Mouse (Mus musculus) heart, adult 18-20 months (tissue): ENCODE measurements around the gene Nfrkb. TPM values are rescaled to one million over a fixed set of nuclear protein-coding genes. Genes with fewer than 3 reads are reported as not detected.

Experiments
- DNase-seq, 2 experiments: peaks; one replicate each; pipeline ENCODE4 v3.0.0; 2021 to 2022; ENCODE audit warnings: mixed read lengths in 1 of 2
- total RNA-seq, 2 experiments: library from RNA; stranded (reverse); gene quantifications; 2 replicates each; pipeline ENCODE4 v1.2.3; 2021

Gene Nfrkb
- total RNA-seq, 2 experiments from 2014 or later: 7.1 to 9.6 TPM

- DNase-seq: no peak
Measured at GRCm38 (mm10) chr9:31422143-31422542, 36.2 kb downstream of the Nfrkb start.

- DNase-seq: no peak
Measured at GRCm38 (mm10) chr9:31428971-31429370, 43.0 kb downstream of the Nfrkb start.

GRCm38 (mm10) chr9:31430011-31430410 is 44.0 kb downstream of the Nfrkb start:
- DNase-seq: no peak

DNA sequence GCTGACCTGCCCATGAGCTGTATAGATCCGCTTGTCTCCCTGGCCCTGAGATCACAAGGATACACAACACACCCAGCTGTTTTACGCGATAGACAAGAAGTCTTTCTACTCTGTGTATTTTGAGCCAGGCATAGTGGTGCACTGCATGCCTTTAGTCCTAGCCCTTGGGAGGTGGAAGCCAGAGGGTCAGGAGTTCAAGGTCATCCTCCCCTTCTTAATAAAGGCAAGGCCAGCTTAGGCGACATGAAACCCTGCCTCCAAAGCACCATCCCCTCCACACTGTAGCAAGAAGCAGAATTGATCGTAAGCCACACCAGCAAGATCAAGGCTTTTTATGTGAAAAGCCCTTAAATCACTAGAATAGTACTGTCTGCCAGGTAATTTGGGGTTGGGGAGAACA is 45.8 kb downstream of the Nfrkb start:
- no peak for DNase-seq

- no peak for DNase-seq
Measured at GRCm38 (mm10) chr9:31432336-31432975, 46.5 kb downstream of the Nfrkb start.

GRCm38 (mm10) chr9:31433431-31433830 is 47.4 kb downstream of the Nfrkb start:
- no peak for DNase-seq

DNA sequence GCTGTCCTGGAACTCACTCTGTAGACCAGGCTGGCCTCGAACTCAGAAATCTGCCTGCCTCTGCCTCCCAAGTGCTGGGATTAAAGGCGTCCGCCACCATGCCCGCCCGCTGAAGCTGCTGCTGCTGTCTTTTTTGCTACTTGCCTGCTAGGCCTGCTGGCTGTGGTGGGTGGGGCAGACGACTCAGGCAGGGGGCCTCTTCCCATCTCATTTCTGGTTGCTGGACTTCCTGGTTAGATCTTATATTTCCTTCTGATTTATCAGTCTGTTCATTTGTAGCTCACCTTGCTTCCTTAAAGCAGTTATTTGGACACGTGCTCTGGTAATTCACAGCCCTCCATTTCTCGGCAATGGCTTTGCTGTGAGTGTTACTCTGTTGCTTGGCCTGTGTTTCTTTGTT is 49.4 kb downstream of the Nfrkb start:
- no peak for DNase-seq

DNA sequence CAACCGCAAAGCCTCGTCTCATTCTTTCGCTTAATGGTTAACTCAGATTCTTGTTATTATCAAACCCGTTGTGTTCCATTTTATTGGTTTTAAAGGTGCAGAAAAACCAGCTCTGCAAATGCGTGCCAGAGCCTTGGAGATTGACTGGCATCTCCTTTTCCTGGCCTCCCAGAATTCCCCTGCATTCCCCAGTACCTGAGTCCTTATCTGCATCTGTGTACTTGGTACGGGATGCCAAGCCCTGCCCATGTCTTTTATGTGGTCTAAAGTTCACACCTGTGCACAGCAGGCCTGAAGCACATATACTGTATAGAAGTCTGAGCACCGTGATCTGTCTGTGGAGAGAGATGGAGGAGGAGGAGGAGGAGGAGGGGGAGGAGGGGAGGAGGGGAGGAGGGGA is 51.9 kb downstream of the Nfrkb start:
- no peak for DNase-seq

DNA sequence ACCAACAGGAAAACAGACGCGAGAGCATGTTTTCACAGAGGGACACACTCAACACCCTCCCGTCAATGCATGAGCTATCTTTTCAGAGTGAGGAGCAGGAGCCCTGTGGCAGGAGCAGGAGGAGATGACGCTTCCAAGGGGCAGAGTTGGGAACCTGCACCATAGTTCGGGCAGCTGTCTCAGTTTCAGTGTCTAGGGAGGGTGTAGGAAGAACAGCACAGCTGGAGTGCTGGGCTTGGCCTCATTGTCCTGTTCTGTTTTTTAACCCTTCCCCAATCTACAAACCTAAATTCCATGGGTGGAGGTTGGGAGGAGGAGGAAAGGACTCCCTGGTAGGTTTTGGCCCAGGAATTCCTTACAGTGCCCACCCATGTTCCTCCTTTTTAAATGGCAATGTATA is 52.8 kb downstream of the Nfrkb start:
- no peak for DNase-seq

GRCm38 (mm10) chr9:31439341-31439740 is 53.3 kb downstream of the Nfrkb start:
- DNase-seq: no peak

DNA sequence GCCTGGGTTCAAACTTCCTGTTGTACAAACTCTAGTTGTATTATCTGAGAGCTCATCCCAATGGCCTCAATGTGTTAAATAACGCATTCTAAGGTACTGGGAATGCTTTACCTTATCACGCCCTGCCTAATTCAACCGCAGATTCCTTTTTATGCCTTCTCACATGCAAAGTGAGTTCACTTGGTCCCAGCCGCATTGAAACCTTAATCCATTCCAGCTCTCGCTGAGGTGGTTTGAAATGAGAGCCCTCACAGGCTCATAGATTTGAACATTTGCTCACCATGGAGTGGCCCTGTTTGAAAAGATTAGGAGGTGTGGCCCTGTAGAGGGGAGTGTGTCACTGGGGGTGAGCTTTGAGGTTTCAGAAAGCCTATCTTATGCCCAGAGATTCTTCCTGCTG is 54.4 kb downstream of the Nfrkb start:
- no peak for DNase-seq

DNA sequence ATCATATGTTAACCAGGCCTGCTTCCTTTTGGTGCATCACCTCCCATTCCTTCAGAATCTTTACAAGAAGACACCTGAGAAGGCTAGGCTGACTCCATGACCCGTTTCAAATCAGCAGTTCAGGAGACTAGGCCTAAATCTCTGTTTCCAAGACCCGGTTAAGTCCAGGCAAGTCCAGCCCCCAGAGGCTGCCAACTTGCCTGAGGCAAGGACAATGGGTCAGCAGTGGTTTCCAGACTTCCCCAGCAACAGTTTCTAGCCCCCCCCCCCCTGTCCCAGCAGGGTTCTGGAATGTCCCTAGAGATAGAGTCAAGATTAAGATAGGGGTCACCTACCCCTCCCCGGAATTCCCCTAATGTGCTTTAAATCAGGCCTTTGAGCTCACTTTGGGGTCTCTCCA is 55.5 kb downstream of the Nfrkb start:
- DNase-seq: no peak

- DNase-seq: no peak
Measured at GRCm38 (mm10) chr9:31444236-31444635, 58.2 kb downstream of the Nfrkb start.

DNA sequence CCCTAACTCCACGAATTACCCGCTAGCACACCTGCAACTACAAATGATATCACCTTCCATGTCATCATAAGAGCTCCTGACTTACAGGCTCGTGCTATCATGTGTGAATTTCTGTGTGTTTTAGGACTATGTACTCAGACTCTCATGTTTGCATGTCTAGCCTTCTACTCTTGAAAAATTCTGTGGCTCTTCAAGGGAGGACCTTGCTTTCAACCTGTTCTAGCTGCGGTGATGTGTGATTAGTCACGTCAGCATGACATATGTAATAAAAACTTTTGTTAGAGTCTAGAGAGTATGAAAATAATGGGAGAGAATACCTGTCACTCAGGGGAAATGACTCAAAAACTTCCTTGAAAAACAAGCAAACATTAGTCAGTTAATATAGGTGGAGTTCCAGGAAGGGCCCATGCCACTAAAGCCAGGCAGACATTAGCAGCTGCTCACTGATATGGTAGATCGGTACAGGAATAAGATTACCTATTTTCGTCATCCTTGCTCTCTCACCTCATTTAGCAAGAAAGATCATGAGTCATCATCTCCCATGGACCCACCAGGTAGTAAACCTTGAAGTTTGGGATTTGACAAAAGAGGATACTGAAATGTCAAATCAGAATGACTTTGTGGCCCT is 63.3 kb downstream of the Nfrkb start:
- DNase-seq: no peak

- DNase-seq: no peak
Measured at GRCm38 (mm10) chr9:31452166-31452565, 66.2 kb downstream of the Nfrkb start.

DNA sequence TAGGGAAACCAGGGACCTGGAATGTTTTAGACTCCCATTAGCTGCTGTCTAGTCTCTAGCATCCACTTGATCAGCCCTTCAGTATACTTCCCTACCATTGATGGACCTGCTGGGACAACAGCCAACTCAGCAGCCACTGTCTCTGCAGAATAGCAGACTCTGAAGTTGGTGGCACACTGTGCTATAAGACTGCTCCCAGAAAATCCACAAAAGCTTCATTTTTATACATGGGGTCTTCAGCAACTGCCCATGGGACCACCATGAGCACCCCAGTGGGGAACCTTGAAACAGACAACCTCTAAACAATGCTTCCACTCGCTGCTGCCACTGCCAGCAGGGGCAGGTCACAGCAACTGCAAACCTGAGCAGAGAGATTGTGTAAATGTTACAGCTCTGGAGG is 68.4 kb downstream of the Nfrkb start:
- DNase-seq: no peak

DNA sequence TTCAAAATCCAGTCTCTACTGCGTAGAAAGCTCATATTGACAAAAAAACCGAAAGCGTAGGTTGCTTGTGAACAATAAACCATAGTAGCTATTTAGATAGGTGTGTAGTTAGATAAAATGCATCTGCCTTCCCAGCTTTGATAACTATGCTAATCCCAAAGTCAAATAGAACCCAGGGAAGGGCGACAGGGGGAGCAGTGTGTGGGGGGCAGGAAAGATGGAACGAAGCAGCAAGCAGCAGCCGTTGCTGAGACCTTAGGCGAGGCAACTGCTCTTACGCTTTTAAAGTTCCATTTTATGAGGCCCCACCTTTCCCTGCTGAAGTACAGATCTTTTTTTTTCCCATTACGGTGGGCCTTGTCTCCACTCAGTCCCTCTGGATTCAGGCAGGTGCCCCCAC is 77.2 kb downstream of the Nfrkb start:
- no peak for DNase-seq

DNA sequence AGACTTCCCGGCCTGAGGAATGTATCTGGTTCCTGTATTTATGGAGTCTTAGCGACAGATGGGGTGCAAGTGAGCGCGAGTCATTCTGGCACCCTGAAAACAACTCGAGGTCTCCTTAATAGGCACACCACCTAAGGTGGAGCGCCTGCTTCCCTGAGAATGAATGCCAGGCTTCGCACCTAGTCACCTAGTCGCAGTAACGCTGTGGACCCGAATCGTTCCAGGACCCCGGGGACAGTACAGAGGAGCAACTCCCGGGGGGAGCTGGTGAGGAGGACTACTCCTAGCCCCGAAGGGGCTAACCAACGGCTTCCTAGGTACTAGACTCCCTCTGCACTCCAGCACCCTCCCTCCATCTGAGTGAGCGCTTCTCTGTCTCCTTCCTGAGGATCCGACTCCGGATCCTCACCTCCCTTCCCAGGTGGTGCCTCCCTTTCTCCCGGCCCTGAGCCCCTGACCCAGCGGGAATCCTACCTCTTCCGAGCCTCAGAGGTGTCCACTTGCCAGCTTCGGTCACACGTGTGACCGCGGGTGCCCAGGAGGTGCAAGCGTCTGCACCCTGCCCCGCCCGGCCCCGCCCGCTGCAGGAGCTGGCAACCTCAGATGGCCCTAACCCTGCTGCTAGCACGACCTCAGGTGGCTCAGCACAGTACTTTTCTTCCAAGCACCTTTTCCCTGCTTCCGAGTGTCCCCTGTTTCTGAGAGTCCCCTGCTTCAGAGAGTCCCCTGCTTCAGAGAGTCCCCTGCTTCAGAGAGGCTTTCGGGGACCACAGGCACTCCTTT is 77.9 kb downstream of the Nfrkb start, which contains the start of gene Tmem45b:
TSS of gene Tmem45b (minus strand) at position 771 of the 783 bp plus-strand sequence.
- DNase-seq: no peak

Other genes with a start within 250 kb of the Nfrkb start
- gene Aplp2, start 174.4 kb upstream of the Nfrkb start, total RNA-seq: 100 to 1,000 TPM; 318 to 322 TPM
- 1 to 10 TPM; 4.2 to 5.0 TPM for gene Prdm10, start 105.7 kb upstream of the Nfrkb start, total RNA-seq
- 1 to 10 TPM; 1.1 to 4.6 TPM for gene Tmem45b, start 78.3 kb downstream of the Nfrkb start, total RNA-seq